Mouse (Mus musculus) megakaryocyte, embryonic 14.5 days (primary cell): ENCODE data around the gene Cdyl2.

Experiments used
- FLI1 ChIP-seq: IDR thresholded peaks from 2 replicates; pipeline ENCODE4 v1.6.1; 2012; ENCODE audit warnings: low read length, inconsistent platforms, mixed read lengths
- GATA1 ChIP-seq: IDR thresholded peaks from 3 replicates; pipeline ENCODE4 v1.6.1; 2012; ENCODE audit warnings: mixed read lengths, low read length, inconsistent platforms, borderline replicate concordance

GRCm38 (mm10) chr8:116524915-116525314 is 207.9 kb downstream of the Cdyl2 start:
- no peak for TF ChIP-seq FLI1
- TF ChIP-seq GATA1 = no peak
